Mouse (Mus musculus) bone marrow, adult 2 months (tissue): ENCODE results near the gene Hadh.
A peak's percentile ranks its signal among the peaks of the same experiment; 100 is the strongest.

Source experiments
- CTCF ChIP-seq: fragments of 200-500 bp; IDR thresholded peaks from 2 replicates; pipeline ENCODE4 v1.5.1; 2011; ENCODE audit warnings: low read length, control low read depth; ENCODE audit not compliant: control insufficient read depth, insufficient read depth
- POLR2A ChIP-seq: fragments of 200-500 bp; IDR thresholded peaks from 2 replicates; pipeline ENCODE4 v1.6.1; 2011; ENCODE audit warnings: low read depth, mild to moderate bottlenecking, control low read depth, low read length, borderline replicate concordance; ENCODE audit not compliant: control insufficient read depth

GRCm38 (mm10) chr3:131302452-131303319 lies 30.8 kb upstream of the Hadh start, which contains the start of gene Cyp2u1:
- TF ChIP-seq CTCF (no peak), POLR2A (peak; percentile 36; the same call in 1 of the 2 replicates)
